Mouse (Mus musculus) limb, embryonic 15.5 days (tissue): ENCODE results near the gene Hoxb3. TPM values are rescaled to one million over a fixed set of nuclear protein-coding genes. Genes with fewer than 3 reads are reported as not detected.
A peak's percentile ranks its signal among the peaks of the same experiment; 100 is the strongest.

Source experiments
- ATAC-seq: fragments of 200-750 bp; cut with Nextera tagmentation; 2 replicates; pipeline ENCODE4 v1.8.0; 2017; ENCODE audit warnings: low read depth, moderate TSS enrichment; ENCODE audit not compliant: insufficient number of reproducible peaks, low FRiP score, low TSS enrichment
- H3K27ac ChIP-seq: fragments of 300-500 bp; sonication (generic); 2 replicates; pipeline ENCODE4 v1.5.1; 2015; ENCODE audit warnings: moderate library complexity, mild to moderate bottlenecking, inconsistent platforms
- H3K27me3 ChIP-seq: fragments of 300-500 bp; sonication (generic); 2 replicates; pipeline ENCODE4 v1.6.1; 2015; ENCODE audit warnings: inconsistent platforms
- H3K36me3 ChIP-seq: fragments of 300-500 bp; sonication (generic); 2 replicates; pipeline ENCODE4 v1.6.1; 2015; ENCODE audit warnings: inconsistent platforms
- H3K4me1 ChIP-seq: fragments of 300-500 bp; sonication (generic); 2 replicates; pipeline ENCODE4 v1.6.1; 2015; ENCODE audit warnings: inconsistent platforms
- H3K4me2 ChIP-seq: fragments of 300-500 bp; sonication (generic); 2 replicates; pipeline ENCODE4 v1.6.1; 2015; ENCODE audit warnings: mild to moderate bottlenecking, inconsistent platforms
- H3K4me3 ChIP-seq: fragments of 300-500 bp; sonication (generic); 2 replicates; pipeline ENCODE4 v1.5.1; 2015; ENCODE audit warnings: mild to moderate bottlenecking, inconsistent platforms
- H3K9ac ChIP-seq: fragments of 300-500 bp; sonication (generic); 2 replicates; pipeline ENCODE4 v1.6.1; 2015; ENCODE audit warnings: inconsistent platforms
- H3K9me3 ChIP-seq: fragments of 300-500 bp; sonication (generic); 2 replicates; pipeline ENCODE4 v1.6.1; 2016; ENCODE audit warnings: inconsistent platforms
- WGBS: fragments of 180-500 bp; shearing (Covaris S2); methylation state at CpG from one replicate; pipeline ENCODE4 v1.1.7; 2015; 5-methylcytosine and 5-hydroxymethylcytosine counted together
- polyA plus RNA-seq: library from polyadenylated mRNA; unstranded; fragments of >200 nt; fragmentation: Nextera tagmentation; extraction: Ambion mirVana; gene quantifications from 2 replicates; pipeline ENCODE4 v1.2.1, GENCODE M21; 2015

The Hoxb3 gene
- polyA plus RNA-seq, 1 experiment from 2014 or later = 0.23 TPM

DNA sequence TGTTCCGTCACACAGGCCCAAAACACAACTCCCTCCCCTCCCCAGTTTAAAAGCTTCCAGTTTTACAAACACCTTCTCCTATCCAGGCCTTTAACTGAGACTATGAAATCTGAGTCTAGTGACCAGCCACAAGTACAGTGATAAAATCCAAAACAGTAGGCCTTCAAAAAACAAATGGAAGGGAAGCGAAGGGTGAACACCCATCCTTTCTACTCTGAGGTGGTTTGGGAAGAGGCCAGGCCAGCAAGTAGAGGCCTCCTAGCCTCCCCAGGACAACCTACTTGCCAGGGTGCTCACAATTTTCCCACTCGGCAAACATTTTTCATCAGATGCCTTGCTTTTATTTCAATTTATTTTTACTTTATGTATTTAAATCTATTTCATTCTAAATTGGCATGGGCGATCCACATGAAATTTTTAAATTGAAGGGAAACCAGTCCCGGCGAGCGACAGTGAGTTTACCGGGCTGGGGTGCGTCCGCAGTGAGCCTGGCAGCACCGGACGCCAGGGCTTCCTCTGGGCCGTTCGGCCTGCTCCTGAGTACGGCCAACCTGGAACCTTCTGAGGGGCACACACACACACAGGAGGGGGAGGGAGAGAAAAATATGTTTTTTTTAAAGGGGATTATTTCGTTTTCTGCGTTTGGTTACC is 32.3 kb upstream of the Hoxb3 start:
- H3K27ac ChIP-seq = no peak overlapping the region
- no peaks in the 10 kb centered on the region for H3K36me3 ChIP-seq
- no peak for ATAC-seq
- no peak overlapping the region for H3K9ac ChIP-seq
- 25% methylated on average over 17 of the region's 17 CpGs for WGBS
- H3K4me3 ChIP-seq = no peak overlapping the region
- no peaks in the 10 kb centered on the region for H3K9me3 ChIP-seq
- no peak overlapping the region for H3K4me2 ChIP-seq
- peaks cover 20% of the 10 kb centered on the region for H3K4me1 ChIP-seq
- H3K27me3 ChIP-seq = peaks cover 98% of the 10 kb centered on the region

DNA sequence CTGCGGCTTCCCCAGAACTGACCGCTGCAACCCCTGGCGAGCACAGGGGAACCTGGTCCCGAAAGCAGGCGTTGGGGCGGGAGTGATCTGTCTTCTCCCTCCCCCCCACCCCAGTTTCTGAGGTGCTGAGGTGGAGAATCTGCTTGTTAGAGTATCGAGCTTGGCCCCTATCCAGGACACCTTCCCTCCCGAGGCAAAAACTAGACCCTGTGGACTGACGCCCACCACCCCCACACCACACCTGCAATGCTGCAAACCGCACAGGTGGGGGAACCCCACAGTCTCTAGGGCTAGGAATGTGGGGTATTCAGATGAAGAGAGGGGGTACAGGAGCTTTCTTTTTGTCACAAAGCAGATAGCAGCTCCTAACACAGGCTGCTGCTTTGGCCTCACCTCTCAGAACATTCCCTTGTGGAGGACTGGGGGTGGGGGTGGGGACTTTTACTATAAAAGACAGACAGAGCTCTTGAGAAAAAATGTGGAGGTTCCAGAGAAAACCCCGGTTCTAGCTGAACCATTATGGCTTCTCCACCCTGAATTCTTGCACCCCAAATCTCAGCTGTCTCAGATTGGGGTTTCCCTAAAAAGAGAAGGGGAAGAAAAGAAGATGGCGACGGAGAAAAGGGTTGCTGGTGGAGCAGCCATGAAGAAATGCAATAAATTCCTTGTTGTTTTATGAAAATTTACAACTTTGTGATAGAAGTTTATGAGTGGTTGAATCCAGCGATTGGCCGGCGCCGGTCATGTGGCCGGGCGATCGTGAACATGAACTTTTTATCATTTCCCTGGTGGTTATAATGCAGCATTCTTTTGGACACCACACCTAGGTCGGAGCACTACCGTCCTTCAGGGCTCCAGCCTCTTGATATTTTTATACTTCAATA is 31.2 kb upstream of the Hoxb3 start, which contains the start of gene Hoxb6:
Hoxb6 (plus strand) TSS at position 796 of the 884 bp plus-strand sequence.
- H3K9ac ChIP-seq = no peak within 1 kb of the TSS
- H3K4me2 ChIP-seq = peak within 1 kb of the TSS; percentile 4; the same call in 1 of the 2 replicates
- H3K4me1 ChIP-seq = peaks cover 16% of the 10 kb centered on the region
- peaks cover 98% of the 10 kb centered on the region for H3K27me3 ChIP-seq
- ATAC-seq = no peak
- H3K4me3 ChIP-seq = peak within 1 kb of the TSS; percentile 28
- no peaks in the 10 kb centered on the region for H3K36me3 ChIP-seq
- 6% methylated on average over 22 of the region's 22 CpGs for WGBS
- H3K9me3 ChIP-seq = no peaks in the 10 kb centered on the region
- no peak within 1 kb of the TSS; the same call in 1 of the 2 replicates for H3K27ac ChIP-seq

DNA sequence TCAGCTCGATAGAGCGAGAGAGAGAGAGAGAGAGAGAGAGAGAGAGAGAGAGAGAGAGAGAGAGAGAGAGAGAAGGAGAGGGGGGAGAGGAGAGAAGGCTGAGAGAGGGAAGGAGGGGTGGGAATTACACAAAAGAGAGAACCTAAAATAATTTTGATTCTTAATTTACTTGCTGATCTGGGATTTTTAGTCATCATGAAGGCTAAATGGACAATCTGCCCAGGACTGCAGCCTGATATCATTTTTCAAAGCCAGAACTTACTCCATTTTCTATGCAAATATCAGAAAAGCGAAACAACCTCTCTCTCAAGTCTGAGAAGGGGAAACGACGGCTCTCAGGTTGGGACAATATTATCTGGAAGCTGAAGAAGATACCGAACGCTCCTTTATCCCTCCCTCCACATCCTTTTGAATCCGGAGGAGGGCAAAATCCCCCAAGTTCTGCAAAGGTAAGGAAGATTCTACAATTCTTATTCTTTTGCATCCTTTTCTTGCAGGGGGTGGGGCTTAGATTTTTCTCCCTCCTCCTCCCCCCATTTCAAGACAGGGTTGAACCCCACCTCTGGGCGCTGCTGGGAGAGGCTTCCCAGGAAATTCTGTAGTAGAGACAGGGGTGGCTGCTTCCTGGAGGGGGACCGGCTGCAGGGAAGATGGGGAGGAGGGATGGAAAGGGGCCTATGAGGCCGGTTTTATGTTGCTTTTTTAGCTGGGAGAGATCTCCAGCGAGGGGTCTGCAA is 30.4 kb upstream of the Hoxb3 start:
- 2% methylated on average over 12 of the region's 12 CpGs for WGBS
- no peak overlapping the region for H3K4me2 ChIP-seq

GRCm38 (mm10) chr11:96293302-96293921 is 29.7 kb upstream of the Hoxb3 start:
- H3K4me1 ChIP-seq = peaks cover 14% of the 10 kb centered on the region; the same call in 1 of the 2 replicates
- no peak overlapping the region for H3K9ac ChIP-seq
- 4% methylated on average over 22 of the region's 22 CpGs for WGBS
- no peaks in the 10 kb centered on the region for H3K9me3 ChIP-seq
- no peak for ATAC-seq
- no peaks in the 10 kb centered on the region for H3K36me3 ChIP-seq
- H3K4me2 ChIP-seq = no peak overlapping the region
- H3K27me3 ChIP-seq = peaks cover 98% of the 10 kb centered on the region
- peak overlapping the region; percentile 28 for H3K4me3 ChIP-seq
- H3K27ac ChIP-seq = no peak overlapping the region

More for the DNA sequence above, 30.4 kb upstream of the Hoxb3 start:
- H3K27ac ChIP-seq = no peak overlapping the region
- peaks cover 14% of the 10 kb centered on the region; the same call in 1 of the 2 replicates for H3K4me1 ChIP-seq
- peaks cover 98% of the 10 kb centered on the region for H3K27me3 ChIP-seq
- H3K4me3 ChIP-seq = peak overlapping the region; percentile 28
- no peaks in the 10 kb centered on the region for H3K9me3 ChIP-seq
- no peaks in the 10 kb centered on the region for H3K36me3 ChIP-seq
- no peak overlapping the region for H3K9ac ChIP-seq
- ATAC-seq = no peak

DNA sequence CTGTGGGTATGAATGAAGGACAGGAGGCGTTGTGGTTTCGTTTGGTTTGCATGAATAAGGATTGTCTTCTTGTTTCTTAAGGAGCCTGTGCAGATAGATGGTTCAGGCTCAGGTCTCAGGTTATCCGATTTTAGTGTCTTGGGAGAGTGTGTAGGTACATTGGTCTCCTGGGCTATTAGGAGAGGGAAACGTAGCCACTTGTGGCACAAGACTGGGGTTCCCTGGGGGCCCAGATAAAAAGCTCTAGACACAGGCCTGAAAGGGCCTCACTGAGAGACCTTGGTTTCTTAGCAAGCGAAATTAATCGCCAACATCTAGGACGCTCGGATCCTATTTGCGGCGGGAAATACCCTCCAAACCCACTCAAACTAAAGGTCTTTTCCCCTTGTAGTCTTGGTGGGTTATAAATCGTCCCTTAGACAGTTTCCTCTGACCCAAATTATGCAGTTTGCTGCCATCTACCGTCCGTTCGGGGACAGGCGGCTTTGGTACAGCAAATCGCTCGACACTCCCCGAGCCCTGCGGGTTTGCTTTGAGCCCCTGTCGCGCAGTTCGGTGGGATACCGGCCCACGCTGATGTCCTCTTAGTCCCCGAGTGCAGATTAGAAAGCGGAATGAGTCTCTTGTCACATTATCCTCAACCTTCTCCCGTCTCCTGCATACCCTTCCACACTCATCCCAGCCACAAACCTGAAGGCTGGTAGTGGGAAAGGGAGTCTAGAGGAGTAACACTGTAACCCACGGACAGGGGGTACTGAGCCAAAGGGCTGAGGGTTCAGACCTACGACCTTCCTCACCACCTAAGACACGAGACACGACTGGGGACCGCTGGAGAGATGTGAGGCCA is 28.7 kb upstream of the Hoxb3 start:
- no peaks in the 10 kb centered on the region for H3K36me3 ChIP-seq
- no peak for ATAC-seq
- no peak overlapping the region for H3K27ac ChIP-seq
- H3K4me2 ChIP-seq = peak overlapping the region; percentile 31
- peaks cover 99% of the 10 kb centered on the region for H3K27me3 ChIP-seq
- WGBS = under 1% methylated on average over 32 of the region's 32 CpGs
- no peaks in the 10 kb centered on the region for H3K9me3 ChIP-seq
- peak overlapping the region; percentile 18 for H3K4me3 ChIP-seq
- no peak overlapping the region for H3K9ac ChIP-seq
- peaks cover 21% of the 10 kb centered on the region for H3K4me1 ChIP-seq

DNA sequence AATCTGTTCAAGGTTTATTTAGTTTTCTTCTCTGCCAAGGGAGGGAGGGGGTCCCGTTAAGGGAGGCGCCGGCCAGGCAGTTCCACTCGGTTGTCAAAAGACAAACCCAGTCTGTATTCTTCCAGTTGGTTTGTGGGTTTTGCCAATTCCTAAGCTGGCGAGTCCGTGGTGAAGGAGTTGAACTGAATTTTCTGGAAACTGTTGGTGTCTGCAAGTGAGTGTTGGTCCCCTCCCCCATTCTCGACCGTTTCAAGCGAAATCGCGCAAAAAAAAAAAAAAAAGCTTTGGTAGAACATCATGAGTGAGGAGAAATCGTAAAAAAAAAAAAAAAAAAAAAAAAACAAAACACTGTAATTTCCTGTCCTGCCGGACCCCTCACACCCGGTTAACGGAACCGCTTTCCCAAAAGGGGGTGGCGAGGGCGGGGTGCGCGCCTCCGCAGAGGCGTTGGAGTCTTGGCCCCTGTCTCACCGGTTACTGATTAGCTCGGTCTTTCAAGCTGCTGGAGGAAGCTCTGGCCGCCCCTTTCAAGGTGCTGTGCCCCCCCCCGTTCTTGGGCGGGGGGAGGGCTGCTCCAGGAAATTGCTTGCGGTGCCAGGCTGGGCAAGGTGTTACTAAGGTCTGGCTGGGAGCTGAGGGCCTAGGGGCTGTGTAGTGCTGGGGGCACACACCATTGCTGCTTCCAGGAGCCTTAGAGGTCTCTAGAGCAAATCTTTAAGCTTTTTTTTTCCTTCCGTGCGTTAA is 27.9 kb upstream of the Hoxb3 start:
- Histone ChIP-seq H3K9me3 (no peaks in the 10 kb centered on the region), H3K4me3 (peak overlapping the region; percentile 18; the same call in 1 of the 2 replicates), H3K27ac (no peak overlapping the region), H3K27me3 (peaks cover 99% of the 10 kb centered on the region), H3K4me2 (peak overlapping the region; percentile 31; the same call in 1 of the 2 replicates), H3K36me3 (no peaks in the 10 kb centered on the region), H3K9ac (no peak overlapping the region), H3K4me1 (peaks cover 21% of the 10 kb centered on the region)
- WGBS = 1% methylated on average over 30 of the region's 30 CpGs
- ATAC-seq = no peak

DNA sequence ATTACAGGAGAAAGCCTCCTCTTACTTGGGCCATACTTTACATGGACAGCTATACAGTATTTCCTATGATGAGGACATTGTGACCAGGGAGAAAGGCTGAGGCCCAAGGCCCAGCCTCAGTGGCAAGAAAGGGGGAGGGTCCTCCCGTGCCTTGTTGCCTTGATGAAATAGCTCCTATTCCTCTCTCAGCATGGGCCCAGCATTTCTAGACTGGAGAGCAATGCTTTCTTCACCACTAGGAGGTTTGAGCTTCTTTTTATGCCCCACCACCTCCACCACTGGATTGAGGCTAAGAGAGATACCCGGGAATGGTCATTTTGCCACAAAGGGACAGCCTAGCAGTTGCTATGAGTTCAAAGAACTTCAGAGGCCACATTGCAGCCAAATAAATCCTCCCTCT is 26.1 kb upstream of the Hoxb3 start:
- H3K4me2 ChIP-seq = no peak overlapping the region
- 11% methylated on average over 2 of the region's 2 CpGs for WGBS
- no peak for ATAC-seq
- H3K27ac ChIP-seq = no peak overlapping the region
- H3K4me3 ChIP-seq = no peak overlapping the region
- H3K27me3 ChIP-seq = peaks cover 100% of the 10 kb centered on the region
- H3K9ac ChIP-seq = no peak overlapping the region
- no peaks in the 10 kb centered on the region for H3K9me3 ChIP-seq
- peaks cover 21% of the 10 kb centered on the region for H3K4me1 ChIP-seq
- no peaks in the 10 kb centered on the region for H3K36me3 ChIP-seq

- ATAC-seq = no peak
- H3K4me3 ChIP-seq = no peak overlapping the region
- H3K27me3 ChIP-seq = peaks cover 100% of the 10 kb centered on the region
- H3K36me3 ChIP-seq = no peaks in the 10 kb centered on the region
- H3K4me2 ChIP-seq = no peak overlapping the region
- H3K4me1 ChIP-seq = peaks cover 21% of the 10 kb centered on the region
- no peak overlapping the region for H3K9ac ChIP-seq
- no peak overlapping the region for H3K27ac ChIP-seq
- WGBS = 20% methylated on average over 3 of the region's 3 CpGs
- no peaks in the 10 kb centered on the region for H3K9me3 ChIP-seq
These were observed 25.7 kb upstream of the Hoxb3 start for GRCm38 (mm10) chr11:96297428-96297827.

DNA sequence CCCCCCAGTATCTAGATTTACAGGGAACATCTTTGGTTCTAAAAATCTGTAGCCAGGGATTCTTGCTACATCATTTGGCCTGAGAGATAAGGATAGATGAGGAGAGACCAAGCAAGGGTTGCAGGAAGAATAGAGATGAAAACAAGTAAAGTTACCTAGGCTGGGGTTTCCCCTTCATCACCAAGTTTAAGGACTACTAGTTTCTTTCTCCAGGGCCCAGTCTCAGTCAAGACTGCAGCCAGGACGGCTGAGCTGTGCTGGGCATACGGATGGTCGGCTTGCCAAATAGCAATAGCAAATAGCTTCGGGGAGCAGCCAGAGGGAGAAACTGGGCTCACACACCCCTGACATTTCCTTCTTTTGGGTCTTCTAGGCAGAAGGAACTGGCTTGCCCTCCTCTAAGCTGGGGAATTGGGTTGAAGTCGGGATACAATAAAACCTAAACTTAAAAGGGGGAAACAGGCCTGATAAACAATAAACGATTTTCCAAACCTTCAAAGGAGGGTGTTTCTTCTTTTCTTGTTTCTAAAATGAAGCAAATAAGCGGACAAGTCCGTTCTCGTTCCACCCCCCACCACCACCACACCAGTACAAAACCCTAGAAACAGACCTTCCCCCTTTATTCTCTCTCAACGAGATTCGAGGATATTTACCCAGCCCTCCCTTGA is 25.0 kb upstream of the Hoxb3 start:
- ATAC-seq = no peak
- 10% methylated on average over 11 of the region's 11 CpGs for whole genome bisulfite sequencing
- Histone ChIP-seq H3K9me3 (no peaks in the 10 kb centered on the region), H3K9ac (no peak overlapping the region), H3K4me3 (no peak overlapping the region), H3K4me2 (no peak overlapping the region), H3K27me3 (peaks cover 100% of the 10 kb centered on the region), H3K4me1 (peaks cover 24% of the 10 kb centered on the region), H3K27ac (no peak overlapping the region), H3K36me3 (no peaks in the 10 kb centered on the region)
